Mouse (Mus musculus): ENCODE results near the gene Tsku. TPM values are rescaled to one million over a fixed set of nuclear protein-coding genes. Genes with fewer than 3 reads are reported as not detected.

Gene Tsku
- polyA plus RNA-seq (2014; fragmentation: Nextera tagmentation; extraction: Ambion mirVana), result 10.5 and 10.8 TPM in 2 replicates

DNA sequence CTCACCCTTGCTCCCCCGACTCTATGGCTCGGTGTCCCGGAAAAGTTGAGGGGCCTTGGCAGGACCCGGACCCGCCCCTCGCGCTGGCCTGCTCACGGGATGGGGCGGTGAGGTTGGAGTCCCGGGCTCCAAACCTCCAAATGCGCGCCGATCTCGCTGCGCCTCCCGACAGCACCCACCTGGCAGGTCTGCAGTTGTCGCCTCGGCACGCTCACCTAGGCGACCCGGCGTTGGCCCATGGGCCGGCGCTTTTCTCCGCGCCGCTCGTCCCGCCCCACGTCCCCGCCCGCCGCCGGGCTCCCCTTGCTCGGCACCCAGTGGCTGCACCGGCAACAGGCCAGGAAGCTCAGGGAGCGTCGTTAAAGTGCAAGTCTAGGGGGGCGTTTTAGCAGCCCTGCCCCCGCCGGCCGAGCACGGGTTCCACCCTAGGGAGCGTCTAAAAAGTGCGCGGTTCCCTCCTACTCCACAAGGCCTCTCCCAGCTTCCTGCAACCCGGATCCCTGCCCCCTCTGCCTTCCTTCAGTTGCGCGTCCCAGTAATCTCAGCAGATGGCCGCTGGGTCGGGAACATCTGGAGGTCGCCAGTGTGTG lies at the start of gene Tsku:
TSS of gene Tsku (minus strand) at position 266 of the 590 bp plus-strand sequence.
- peak within 1 kb of the TSS; percentile 98 for H3K4me2 ChIP-seq (ENCODE audit: low read length)
- H3K27me3 ChIP-seq (replicated peaks; ENCODE audit: control insufficient read depth, insufficient read depth, low read length), result no peaks in the 10 kb centered on the region
- peak within 1 kb of the TSS; percentile 86 for H3K9ac ChIP-seq (ENCODE audit: low read length)
- H3K4me1 ChIP-seq (ENCODE audit: control insufficient read depth, insufficient read depth, low read length), result peaks cover 27% of the 10 kb centered on the region; the same call in 1 of the 2 replicates
- WGBS, result 0% methylated on average over 36 of the region's 52 CpGs
- H3K4me3 ChIP-seq (ENCODE audit: low read depth, low read length), result peak within 1 kb of the TSS; percentile 81
- peak within 1 kb of the TSS; percentile 85 for H3K27ac ChIP-seq (ENCODE audit: low read depth, low read length)
- H3K9me3 ChIP-seq (replicated peaks; ENCODE audit: control insufficient read depth, low read length), result no peaks in the 10 kb centered on the region
- ATAC-seq, result peak; percentile 91
- no peaks in the 10 kb centered on the region for H3K36me3 ChIP-seq (ENCODE audit: control insufficient read depth, insufficient read depth, low read length)
- peak; percentile 97 for DNase-seq (ENCODE audit: low spot score)

- no peak for DNase-seq (ENCODE audit: low spot score)
- ATAC-seq, result no peak
- 83% methylated on average over 5 of the region's 5 CpGs for WGBS
- Histone ChIP-seq H3K36me3 (ENCODE audit: control insufficient read depth, insufficient read depth, low read length) (no peaks in the 10 kb centered on the region), H3K9me3 (replicated peaks; ENCODE audit: control insufficient read depth, low read length) (no peaks in the 10 kb centered on the region), H3K4me1 (ENCODE audit: control insufficient read depth, insufficient read depth, low read length) (peaks cover 17% of the 10 kb centered on the region), H3K9ac (ENCODE audit: low read length) (no peak overlapping the region), H3K27ac (ENCODE audit: low read depth, low read length) (no peak overlapping the region), H3K4me3 (ENCODE audit: low read depth, low read length) (no peak overlapping the region), H3K27me3 (replicated peaks; ENCODE audit: control insufficient read depth, insufficient read depth, low read length) (no peaks in the 10 kb centered on the region), H3K4me2 (ENCODE audit: low read length) (no peak overlapping the region)
Measured at GRCm38 (mm10) chr7:98407615-98408014, 46.5 kb upstream of the Tsku start.

GRCm38 (mm10) chr7:98403996-98404395 lies 42.9 kb upstream of the Tsku start:
- Histone ChIP-seq H3K36me3 (ENCODE audit: control insufficient read depth, insufficient read depth, low read length) (no peaks in the 10 kb centered on the region), H3K9me3 (replicated peaks; ENCODE audit: control insufficient read depth, low read length) (no peaks in the 10 kb centered on the region), H3K27me3 (replicated peaks; ENCODE audit: control insufficient read depth, insufficient read depth, low read length) (no peaks in the 10 kb centered on the region), H3K4me1 (ENCODE audit: control insufficient read depth, insufficient read depth, low read length) (peaks cover 17% of the 10 kb centered on the region), H3K4me3 (ENCODE audit: low read depth, low read length) (no peak overlapping the region), H3K27ac (ENCODE audit: low read depth, low read length) (peak overlapping the region; percentile 78; the same call in 1 of the 2 replicates), H3K9ac (ENCODE audit: low read length) (no peak overlapping the region), H3K4me2 (ENCODE audit: low read length) (no peak overlapping the region)
- 33% methylated on average over 4 of the region's 4 CpGs for WGBS
- ATAC-seq, result peak; percentile 84
- peak; percentile 75 for DNase-seq (ENCODE audit: low spot score)

DNA sequence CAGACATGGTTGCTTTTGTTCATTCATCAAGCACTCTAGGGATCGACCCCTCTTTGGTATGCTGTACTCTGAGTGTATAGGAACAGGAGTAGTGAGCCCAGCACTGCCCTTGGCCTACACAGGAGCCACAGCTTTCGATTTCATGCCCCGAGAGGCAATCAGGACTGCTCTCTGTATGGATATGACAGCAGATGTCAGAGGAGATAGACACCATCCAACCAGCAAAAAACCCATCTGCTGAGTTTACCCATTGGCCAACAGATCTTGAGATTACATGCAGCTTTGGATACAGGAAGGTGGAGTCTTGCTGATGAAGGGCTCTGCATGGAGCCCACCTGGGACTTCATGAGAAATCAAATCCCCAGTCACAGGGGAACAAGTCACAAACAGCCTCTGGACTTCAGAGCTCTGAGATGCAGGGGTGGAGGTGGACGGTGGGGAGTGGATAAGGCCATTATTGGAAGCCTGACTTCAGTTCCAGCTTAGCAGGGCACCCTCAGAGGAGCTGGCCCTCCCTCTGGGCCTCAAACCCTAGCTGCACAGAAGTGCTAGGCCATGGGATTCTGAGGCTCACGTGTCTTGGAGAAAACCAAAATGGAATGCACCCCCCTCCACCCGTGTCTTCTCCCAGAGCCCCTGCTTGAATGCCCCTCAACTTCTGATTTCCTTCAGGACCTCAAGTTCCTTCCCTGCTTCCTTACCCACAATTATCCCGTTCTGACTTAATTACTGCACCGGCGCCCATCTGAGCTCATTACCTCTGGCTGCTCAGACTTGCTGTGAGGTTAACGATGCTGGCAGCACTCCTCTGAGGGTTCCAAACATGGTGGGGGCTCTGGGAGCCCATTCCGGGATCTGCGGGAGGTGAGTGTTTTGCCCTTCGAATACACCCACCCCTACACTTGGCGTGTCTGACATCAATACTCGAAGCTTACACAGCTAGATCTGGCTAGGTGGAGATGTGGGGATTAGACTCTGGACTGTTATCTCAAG lies 41.8 kb upstream of the Tsku start:
- WGBS, result 28% methylated on average over 15 of the region's 15 CpGs
- Histone ChIP-seq H3K4me2 (ENCODE audit: low read length) (no peak overlapping the region), H3K27ac (ENCODE audit: low read depth, low read length) (peak overlapping the region; percentile 48; the same call in 1 of the 2 replicates), H3K27me3 (replicated peaks; ENCODE audit: control insufficient read depth, insufficient read depth, low read length) (no peaks in the 10 kb centered on the region), H3K9ac (ENCODE audit: low read length) (no peak overlapping the region), H3K4me1 (ENCODE audit: control insufficient read depth, insufficient read depth, low read length) (peaks cover 17% of the 10 kb centered on the region), H3K36me3 (ENCODE audit: control insufficient read depth, insufficient read depth, low read length) (no peaks in the 10 kb centered on the region), H3K9me3 (replicated peaks; ENCODE audit: control insufficient read depth, low read length) (no peaks in the 10 kb centered on the region), H3K4me3 (ENCODE audit: low read depth, low read length) (no peak overlapping the region)
- DNase-seq (ENCODE audit: low spot score) (peak; percentile 51), ATAC-seq (peak; percentile 60; the same call in 1 of the 2 replicates)

DNA sequence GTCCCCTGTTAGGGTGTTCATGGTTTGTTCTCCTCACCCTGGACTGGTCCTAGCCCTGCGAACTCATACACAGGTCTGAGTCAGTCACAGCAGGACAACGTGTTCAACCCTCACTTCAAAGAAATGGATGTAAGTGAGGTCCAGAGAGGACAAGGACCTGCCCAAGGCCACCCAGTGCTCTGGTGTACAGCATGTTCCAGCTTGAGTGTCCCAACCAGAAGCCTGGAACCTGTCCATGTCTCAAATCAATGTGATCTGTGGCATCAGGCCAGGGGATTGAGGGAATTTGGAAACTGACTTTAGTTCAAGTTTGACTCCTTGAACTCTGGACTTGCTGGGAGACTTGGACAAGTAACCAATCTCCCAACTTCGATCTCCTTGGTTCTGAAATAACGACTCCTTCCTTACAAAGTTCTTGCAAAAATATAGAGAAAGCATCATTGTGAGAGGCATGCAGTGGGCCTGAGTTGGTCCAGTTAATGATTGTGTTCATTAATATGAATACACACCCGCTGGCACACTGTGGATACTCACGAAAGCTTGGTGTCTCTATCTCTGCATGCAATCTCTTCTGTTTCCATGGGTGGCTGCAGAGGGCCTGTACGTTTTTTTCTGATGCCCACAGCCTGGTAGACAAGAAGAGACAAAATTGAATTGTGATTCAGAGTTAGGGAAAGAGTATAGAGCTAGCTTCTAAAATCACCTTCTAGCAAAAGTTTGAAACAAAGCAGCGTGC lies 31.5 kb upstream of the Tsku start:
- Histone ChIP-seq H3K9ac (ENCODE audit: low read length) (no peak overlapping the region), H3K4me3 (ENCODE audit: low read depth, low read length) (no peak overlapping the region), H3K27ac (ENCODE audit: low read depth, low read length) (no peak overlapping the region), H3K9me3 (replicated peaks; ENCODE audit: control insufficient read depth, low read length) (no peaks in the 10 kb centered on the region), H3K4me2 (ENCODE audit: low read length) (no peak overlapping the region), H3K4me1 (ENCODE audit: control insufficient read depth, insufficient read depth, low read length) (peaks cover 6% of the 10 kb centered on the region; the same call in 1 of the 2 replicates), H3K36me3 (ENCODE audit: control insufficient read depth, insufficient read depth, low read length) (no peaks in the 10 kb centered on the region), H3K27me3 (replicated peaks; ENCODE audit: control insufficient read depth, insufficient read depth, low read length) (no peaks in the 10 kb centered on the region)
- DNase-seq (ENCODE audit: low spot score), result no peak
- ATAC-seq, result no peak
- 83% methylated on average over 8 of the region's 8 CpGs for WGBS

DNA sequence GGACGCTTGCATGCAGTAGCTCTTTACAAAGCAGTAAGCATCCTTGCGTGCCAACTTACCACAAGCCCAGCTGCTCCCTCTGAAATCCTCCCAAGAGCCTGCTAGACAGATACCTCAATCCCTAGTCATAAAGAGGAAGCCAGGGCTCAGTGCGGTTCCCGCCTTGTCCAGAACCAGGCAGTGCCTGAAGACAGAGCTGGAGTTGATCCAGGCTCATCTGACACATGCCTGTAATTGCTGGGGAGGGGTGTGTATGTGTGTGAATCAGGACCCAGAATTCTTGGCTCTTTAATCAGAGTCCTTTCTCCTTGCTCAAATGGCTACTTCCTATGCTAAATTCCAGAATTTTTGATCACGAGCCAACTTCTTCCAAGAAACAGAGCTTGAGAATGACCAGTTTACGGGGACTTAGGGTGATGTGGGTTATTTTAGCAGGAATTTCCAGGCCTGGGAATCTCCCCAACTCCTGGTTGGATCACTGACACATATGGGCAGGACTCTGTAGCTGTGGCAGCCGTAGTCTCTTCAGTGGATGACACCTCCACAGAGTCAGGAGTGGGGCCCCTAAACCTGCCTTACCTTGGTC lies 30.3 kb upstream of the Tsku start:
- Histone ChIP-seq H3K9ac (ENCODE audit: low read length) (no peak overlapping the region), H3K9me3 (replicated peaks; ENCODE audit: control insufficient read depth, low read length) (no peaks in the 10 kb centered on the region), H3K27ac (ENCODE audit: low read depth, low read length) (no peak overlapping the region; the same call in 1 of the 2 replicates), H3K4me2 (ENCODE audit: low read length) (no peak overlapping the region), H3K4me3 (ENCODE audit: low read depth, low read length) (no peak overlapping the region), H3K4me1 (ENCODE audit: control insufficient read depth, insufficient read depth, low read length) (peaks cover 6% of the 10 kb centered on the region; the same call in 1 of the 2 replicates), H3K27me3 (replicated peaks; ENCODE audit: control insufficient read depth, insufficient read depth, low read length) (no peaks in the 10 kb centered on the region), H3K36me3 (ENCODE audit: control insufficient read depth, insufficient read depth, low read length) (no peaks in the 10 kb centered on the region)
- DNase-seq (ENCODE audit: low spot score) (peak; percentile 78), ATAC-seq (peak; percentile 85)
- WGBS, result 62% methylated on average over 7 of the region's 7 CpGs

GRCm38 (mm10) chr7:98390486-98390885 lies 29.4 kb upstream of the Tsku start:
- Histone ChIP-seq H3K4me3 (ENCODE audit: low read depth, low read length) (no peak overlapping the region), H3K9me3 (replicated peaks; ENCODE audit: control insufficient read depth, low read length) (no peaks in the 10 kb centered on the region), H3K4me1 (ENCODE audit: control insufficient read depth, insufficient read depth, low read length) (peaks cover 6% of the 10 kb centered on the region; the same call in 1 of the 2 replicates), H3K27ac (ENCODE audit: low read depth, low read length) (no peak overlapping the region), H3K9ac (ENCODE audit: low read length) (no peak overlapping the region), H3K27me3 (replicated peaks; ENCODE audit: control insufficient read depth, insufficient read depth, low read length) (no peaks in the 10 kb centered on the region), H3K4me2 (ENCODE audit: low read length) (no peak overlapping the region), H3K36me3 (ENCODE audit: control insufficient read depth, insufficient read depth, low read length) (no peaks in the 10 kb centered on the region)
- DNase-seq (ENCODE audit: low spot score), result no peak
- ATAC-seq, result no peak
- 66% methylated on average over 2 of the region's 2 CpGs for WGBS

DNA sequence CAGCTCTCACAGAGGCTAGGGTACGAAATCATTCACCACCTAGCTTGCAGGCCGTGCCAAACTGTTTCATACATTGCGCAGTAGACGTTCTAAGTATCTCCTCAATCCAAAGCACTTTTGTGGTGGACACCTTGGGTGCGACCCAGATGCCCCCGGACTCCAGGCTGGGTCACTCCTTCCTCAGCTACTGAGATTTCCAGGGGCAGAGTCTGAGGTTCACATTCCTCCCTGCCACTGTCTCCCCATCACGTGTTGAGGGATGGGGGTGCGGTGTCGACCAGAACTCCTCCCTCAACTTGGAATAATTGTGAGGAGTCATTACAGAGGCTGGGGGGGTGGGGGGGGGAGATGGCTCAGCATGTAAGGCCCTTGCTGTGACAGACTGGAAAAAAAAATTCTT lies 28.5 kb upstream of the Tsku start:
- DNase-seq (ENCODE audit: low spot score) (no peak), ATAC-seq (no peak)
- no peak overlapping the region for H3K4me2 ChIP-seq (ENCODE audit: low read length)
- no peaks in the 10 kb centered on the region for H3K36me3 ChIP-seq (ENCODE audit: control insufficient read depth, insufficient read depth, low read length)
- no peak overlapping the region for H3K27ac ChIP-seq (ENCODE audit: low read depth, low read length)
- 82% methylated on average over 9 of the region's 9 CpGs for WGBS
- peaks cover 6% of the 10 kb centered on the region; the same call in 1 of the 2 replicates for H3K4me1 ChIP-seq (ENCODE audit: control insufficient read depth, insufficient read depth, low read length)
- no peak overlapping the region for H3K9ac ChIP-seq (ENCODE audit: low read length)
- H3K4me3 ChIP-seq (ENCODE audit: low read depth, low read length), result no peak overlapping the region
- no peaks in the 10 kb centered on the region for H3K9me3 ChIP-seq (replicated peaks; ENCODE audit: control insufficient read depth, low read length)
- H3K27me3 ChIP-seq (replicated peaks; ENCODE audit: control insufficient read depth, insufficient read depth, low read length), result no peaks in the 10 kb centered on the region
